Mouse (Mus musculus): ENCODE data around the gene Otud4. TPM values are rescaled to one million over a fixed set of nuclear protein-coding genes. Genes with fewer than 3 reads are reported as not detected.
"Not testable (repeated sequence)": the region's sequence is repeated elsewhere in the genome, so short reads cannot be mapped to it uniquely, and the experiment has no call there.

Otud4 gene
- polyA plus RNA-seq, 1 experiment = 20.6 TPM

DNA sequence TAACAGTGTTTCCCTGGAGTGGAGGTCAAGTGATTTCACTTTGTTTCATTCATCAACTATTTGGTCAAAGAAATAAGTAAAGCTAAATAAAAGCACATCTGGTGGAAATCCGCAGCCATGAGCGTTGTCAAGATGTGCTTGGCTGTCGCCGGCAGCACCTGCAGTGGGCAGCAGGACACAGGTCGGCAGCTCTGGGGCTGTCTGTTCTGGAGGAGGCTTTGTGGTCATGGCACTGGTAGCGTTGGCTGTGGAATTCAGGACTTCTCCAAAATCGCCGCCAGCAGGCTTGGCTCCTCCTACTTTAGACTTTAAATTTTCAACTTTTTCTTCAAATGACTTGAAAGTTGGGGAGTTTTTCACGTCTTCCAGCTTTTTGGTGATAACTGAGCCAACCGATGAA, 40.7 kb downstream of the Otud4 start:
- H3K4me1 ChIP-seq (ENCODE audit: control insufficient read depth, insufficient read depth, insufficient read length, low read length); H3K27ac ChIP-seq (replicated peaks; ENCODE audit: low read depth, low read length): not testable (repeated sequence)
- peak overlapping the region; percentile 58 for H3K4me3 ChIP-seq (ENCODE audit: insufficient read depth, low read depth, low read length)

DNA sequence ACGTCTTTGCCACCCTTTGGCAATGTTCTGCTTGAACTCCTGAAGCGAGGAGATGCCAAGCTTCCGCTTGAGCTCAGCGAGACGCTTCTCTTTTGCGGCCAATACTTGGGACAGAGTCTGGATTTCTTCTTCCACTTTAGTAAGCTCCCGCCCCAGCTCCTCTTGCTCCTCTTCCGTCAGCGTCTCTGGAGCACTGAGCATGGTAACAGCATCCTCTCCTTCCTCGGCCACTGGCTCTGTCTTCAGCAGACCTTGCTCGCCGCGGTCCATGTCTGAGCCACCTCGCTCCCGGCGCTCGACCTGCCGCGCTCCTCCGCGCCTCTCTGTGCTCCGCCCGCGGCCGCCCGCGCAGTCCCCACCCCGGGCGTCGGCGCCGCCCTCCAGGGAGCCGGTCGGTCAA, 41.1 kb downstream of the Otud4 start:
- H3K4me1 ChIP-seq (ENCODE audit: control insufficient read depth, insufficient read depth, insufficient read length, low read length) = peaks cover 2% of the 10 kb centered on the region; the same call in 1 of the 2 replicates
- no peak overlapping the region for H3K27ac ChIP-seq (replicated peaks; ENCODE audit: low read depth, low read length)
- H3K4me3 ChIP-seq (ENCODE audit: insufficient read depth, low read depth, low read length) = peak overlapping the region; percentile 58

DNA sequence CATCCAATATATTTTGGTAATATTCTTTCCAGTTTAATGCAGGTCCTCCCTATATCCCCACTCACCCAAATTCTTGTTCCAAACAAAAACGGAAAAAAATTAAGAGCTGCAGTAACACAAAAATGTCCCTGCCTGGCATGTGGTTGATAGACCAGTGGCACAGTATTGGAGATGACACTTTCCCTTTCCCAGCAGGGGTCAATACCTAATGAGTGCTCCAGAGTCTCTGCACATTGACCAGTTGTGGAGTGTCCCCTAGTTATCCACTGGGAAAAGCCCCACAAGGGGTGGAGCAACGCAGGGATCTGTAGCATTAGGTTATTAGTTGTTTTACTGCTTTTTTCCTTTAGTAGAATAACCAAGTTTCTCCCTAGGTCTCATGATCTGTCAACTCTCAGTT, 41.5 kb downstream of the Otud4 start:
- Histone ChIP-seq H3K4me1 (ENCODE audit: control insufficient read depth, insufficient read depth, insufficient read length, low read length) (peaks cover 2% of the 10 kb centered on the region; the same call in 1 of the 2 replicates), H3K4me3 (ENCODE audit: insufficient read depth, low read depth, low read length) (peak overlapping the region; percentile 58), H3K27ac (replicated peaks; ENCODE audit: low read depth, low read length) (no peak overlapping the region)

DNA sequence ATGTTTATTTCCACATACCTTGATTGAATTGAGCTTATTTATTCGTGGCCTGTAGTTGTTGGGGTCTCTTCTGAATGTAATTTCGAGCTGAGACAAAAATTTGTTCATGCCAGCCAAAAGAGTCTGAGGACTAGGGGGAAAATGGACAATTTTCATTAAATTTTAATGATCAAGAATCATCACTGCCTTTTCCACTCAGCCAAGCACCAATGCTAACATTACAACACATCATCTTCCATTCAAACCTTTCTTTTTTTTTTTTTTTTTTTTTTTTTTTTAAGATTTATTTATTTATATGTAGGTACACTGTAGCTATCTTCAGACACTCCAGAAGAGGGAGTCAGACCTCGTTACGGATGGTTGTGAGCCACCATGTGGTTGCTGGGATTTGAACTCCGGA, 46.5 kb downstream of the Otud4 start:
- H3K27ac ChIP-seq (replicated peaks; ENCODE audit: low read depth, low read length); H3K4me1 ChIP-seq (ENCODE audit: control insufficient read depth, insufficient read depth, insufficient read length, low read length); H3K4me3 ChIP-seq (ENCODE audit: insufficient read depth, low read depth, low read length): not testable (repeated sequence)

DNA sequence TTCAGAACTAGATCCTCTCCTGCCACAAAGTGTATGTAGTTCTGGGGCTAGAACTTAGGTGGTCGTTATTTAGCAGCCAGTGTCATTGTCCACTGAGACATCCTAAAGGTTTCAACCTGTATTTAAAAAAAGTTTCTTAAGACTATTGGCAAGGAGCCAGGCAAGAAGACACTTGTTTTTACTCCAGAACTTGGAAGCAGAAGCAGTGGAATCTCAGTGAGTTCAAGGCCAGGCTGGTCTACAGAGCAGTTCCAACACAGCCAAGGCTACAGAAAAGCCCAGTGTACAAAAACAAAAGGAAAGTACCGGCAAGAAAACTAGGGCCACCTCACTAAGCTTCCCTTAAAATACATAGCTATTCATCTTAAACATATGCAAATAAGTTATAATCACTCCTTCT, 53.1 kb downstream of the Otud4 start:
- Histone ChIP-seq H3K4me1 (ENCODE audit: control insufficient read depth, insufficient read depth, insufficient read length, low read length) (no peaks in the 10 kb centered on the region), H3K27ac (replicated peaks; ENCODE audit: low read depth, low read length) (no peak overlapping the region), H3K4me3 (ENCODE audit: insufficient read depth, low read depth, low read length) (no peak overlapping the region)

DNA sequence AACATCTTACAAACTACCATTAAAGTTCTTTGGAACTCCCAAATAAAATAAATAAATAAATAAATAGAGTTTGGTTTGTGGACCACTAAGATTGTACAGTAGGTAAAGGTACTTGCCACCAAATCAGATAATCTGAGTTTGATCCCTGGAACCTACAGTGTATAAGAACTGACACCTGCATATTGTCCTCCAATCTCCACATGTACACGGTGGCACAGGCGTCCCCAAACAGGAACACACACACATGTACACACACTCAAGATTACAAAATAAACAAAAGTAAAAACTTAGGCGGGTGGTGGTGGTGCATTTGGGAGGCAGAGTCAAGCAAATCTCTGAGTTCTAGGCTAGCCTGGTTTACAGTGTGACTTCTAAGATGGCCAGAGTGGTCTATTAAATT, 67.3 kb downstream of the Otud4 start:
- Histone ChIP-seq H3K4me1 (ENCODE audit: control insufficient read depth, insufficient read depth, insufficient read length, low read length) (no peaks in the 10 kb centered on the region), H3K4me3 (ENCODE audit: insufficient read depth, low read depth, low read length) (no peak overlapping the region), H3K27ac (replicated peaks; ENCODE audit: low read depth, low read length) (no peak overlapping the region)

DNA sequence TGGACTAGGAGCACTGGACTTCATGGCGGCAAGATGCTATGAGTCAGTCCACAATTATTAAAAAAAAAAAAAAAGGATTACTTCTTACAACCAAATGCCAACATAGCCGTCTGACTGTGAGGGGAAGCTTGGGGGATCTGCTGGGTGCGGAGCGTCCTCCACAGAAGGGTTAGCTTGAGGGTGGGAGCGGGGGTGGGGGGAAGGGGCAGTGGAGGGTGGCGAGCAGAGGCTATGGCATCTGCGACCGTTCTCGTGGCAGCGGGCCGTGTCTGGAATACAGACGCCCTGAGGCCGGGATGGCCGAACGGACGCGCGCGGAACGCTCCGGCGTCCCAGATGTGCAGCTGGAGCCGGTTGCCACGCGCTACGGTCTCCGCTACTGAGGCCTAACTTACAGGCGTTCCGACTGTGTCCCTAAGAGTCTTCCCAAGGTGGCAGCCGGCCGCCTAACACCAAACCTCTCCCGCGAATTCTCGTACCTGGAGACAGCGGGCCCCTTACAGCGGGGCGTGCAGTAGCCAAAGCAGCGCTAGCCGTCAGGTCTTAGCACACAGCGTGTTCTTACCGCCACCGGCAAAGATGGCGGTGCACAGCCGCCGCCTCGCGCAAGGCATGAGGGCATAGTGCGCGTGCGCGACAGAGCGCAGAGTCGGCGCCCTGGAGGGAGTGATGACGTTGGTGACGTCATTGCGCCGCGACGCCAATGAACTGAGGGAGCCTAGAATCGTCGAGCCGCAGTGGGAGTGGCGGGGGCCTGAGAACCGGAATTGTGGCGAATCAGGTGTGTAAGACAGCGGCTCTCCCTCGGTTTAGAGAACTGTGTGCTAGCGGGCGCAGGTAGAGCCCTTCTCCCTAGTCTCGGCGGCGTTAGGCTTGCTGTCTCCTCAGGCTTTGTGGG, 71.9 kb downstream of the Otud4 start, which contains the start of the genes Abce1 and Anapc10:
Gene Abce1, minus strand, starts transcription at position 677 of the 898 bp plus-strand sequence.
Gene Anapc10, plus strand, starts transcription at position 757 of the 898 bp plus-strand sequence.
- peak within 1 kb of the TSS; percentile 82 for H3K27ac ChIP-seq (replicated peaks; ENCODE audit: low read depth, low read length)
- peak within 1 kb of the TSS; percentile 88 for H3K4me3 ChIP-seq (ENCODE audit: insufficient read depth, low read depth, low read length)
- no peaks in the 10 kb centered on the region for H3K4me1 ChIP-seq (ENCODE audit: control insufficient read depth, insufficient read depth, insufficient read length, low read length)

DNA sequence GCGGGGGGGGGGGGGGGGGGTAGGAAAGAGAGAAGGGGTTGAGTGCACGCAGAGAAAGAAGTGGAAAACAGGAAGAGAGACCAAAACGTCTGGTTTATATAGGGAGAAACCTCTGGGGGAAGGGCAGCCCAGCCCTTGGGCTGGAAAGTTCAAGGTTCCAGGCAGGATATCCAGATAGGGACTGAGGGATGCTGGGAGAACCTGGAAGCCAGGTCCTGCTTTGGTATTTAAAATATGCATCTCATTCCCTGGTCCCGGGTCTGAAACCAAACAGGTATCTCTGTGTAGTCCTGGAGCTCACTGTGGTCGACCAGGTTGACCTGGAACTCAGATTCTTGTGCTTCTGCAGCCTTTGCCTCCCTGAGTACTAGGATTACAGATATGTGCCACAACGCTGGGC, 73.3 kb downstream of the Otud4 start:
- Histone ChIP-seq H3K4me1 (ENCODE audit: control insufficient read depth, insufficient read depth, insufficient read length, low read length) (no peaks in the 10 kb centered on the region), H3K4me3 (ENCODE audit: insufficient read depth, low read depth, low read length) (no peak overlapping the region), H3K27ac (replicated peaks; ENCODE audit: low read depth, low read length) (no peak overlapping the region)

DNA sequence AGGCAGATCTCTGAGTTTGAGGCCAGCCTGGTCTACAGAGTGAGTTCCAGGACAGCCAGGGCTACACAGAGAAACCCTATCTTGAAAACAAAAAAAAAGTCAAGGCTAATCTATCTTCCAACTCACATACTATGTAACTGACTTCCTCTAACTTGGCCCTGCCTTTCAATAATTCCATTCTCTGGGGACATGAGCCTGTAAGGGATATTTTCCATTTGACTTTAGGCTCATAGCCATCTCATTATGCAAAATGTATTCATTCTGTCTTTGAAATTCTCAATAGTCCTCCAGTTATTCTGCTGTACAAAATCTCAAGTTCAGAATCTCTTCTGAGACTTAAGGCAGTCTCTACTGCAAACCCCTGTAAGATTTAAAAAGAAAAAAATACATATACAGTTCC, 82.1 kb downstream of the Otud4 start:
- no peak overlapping the region for H3K27ac ChIP-seq (replicated peaks; ENCODE audit: low read depth, low read length)
- H3K4me1 ChIP-seq (ENCODE audit: control insufficient read depth, insufficient read depth, insufficient read length, low read length) = no peaks in the 10 kb centered on the region
- H3K4me3 ChIP-seq (ENCODE audit: insufficient read depth, low read depth, low read length) = no peak overlapping the region

DNA sequence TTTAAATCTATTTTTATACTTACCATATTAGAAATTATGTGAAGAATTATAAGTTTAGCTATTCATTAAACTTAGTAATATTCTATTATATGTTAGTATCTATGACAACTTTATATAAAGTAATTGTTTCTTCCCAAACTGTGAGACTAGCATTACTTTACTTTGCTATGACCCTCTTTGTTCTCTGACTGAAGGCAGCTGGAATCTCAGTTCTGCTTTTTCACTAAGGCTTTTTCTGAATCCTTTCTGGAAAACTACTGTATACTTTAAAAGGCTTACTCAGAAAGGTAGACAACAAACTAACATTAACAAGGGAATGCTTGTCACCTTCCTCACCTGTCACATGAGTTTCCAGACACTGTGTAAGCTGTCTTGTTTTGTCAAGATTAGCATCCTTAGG, 83.9 kb downstream of the Otud4 start:
- no peak overlapping the region for H3K4me3 ChIP-seq (ENCODE audit: insufficient read depth, low read depth, low read length)
- H3K27ac ChIP-seq (replicated peaks; ENCODE audit: low read depth, low read length) = no peak overlapping the region
- no peaks in the 10 kb centered on the region for H3K4me1 ChIP-seq (ENCODE audit: control insufficient read depth, insufficient read depth, insufficient read length, low read length)

DNA sequence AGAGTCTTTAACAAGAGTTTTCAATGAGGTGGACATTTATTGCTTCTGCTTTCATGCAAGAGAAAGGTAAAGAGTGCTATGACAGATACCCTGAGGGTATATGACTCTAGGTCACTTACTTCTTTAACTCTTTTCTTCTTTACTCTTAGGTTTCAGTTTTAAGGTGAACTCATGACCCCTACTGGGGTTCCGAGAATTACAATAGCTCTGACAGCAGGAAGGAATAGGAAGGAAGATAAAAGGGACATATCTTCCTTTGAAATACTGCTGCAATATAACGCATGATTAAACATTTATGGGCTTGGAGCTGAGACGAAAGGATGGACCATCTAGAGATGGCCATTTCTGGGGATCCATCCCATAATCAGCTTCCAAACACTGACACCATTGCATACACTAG, 85.2 kb downstream of the Otud4 start:
- no peak overlapping the region for H3K4me3 ChIP-seq (ENCODE audit: insufficient read depth, low read depth, low read length)
- H3K4me1 ChIP-seq (ENCODE audit: control insufficient read depth, insufficient read depth, insufficient read length, low read length) = no peaks in the 10 kb centered on the region
- no peak overlapping the region for H3K27ac ChIP-seq (replicated peaks; ENCODE audit: low read depth, low read length)

Other genes starting within 250 kb of the Otud4 start
- 6.3 and 7.1 TPM in 2 replicates for gene Smad1, start 240.1 kb upstream of the Otud4 start, polyA plus RNA-seq (2012; ENCODE audit: insufficient read depth, insufficient read length, missing spikeins)
- 49.3 and 50.6 TPM in 2 replicates for gene Abce1, start 72.1 kb downstream of the Otud4 start, polyA plus RNA-seq (2012; ENCODE audit: insufficient read depth, insufficient read length, missing spikeins)
- gene Anapc10, start 72.2 kb downstream of the Otud4 start, polyA plus RNA-seq (2012; ENCODE audit: insufficient read depth, insufficient read length, missing spikeins) = 25.5 and 26.0 TPM in 2 replicates

All from brown adipose tissue, adult 24 weeks (tissue).